Mouse (Mus musculus) stomach, embryonic 14.5 days (tissue): ENCODE measurements at regions not wholly inside any gene's neighbourhood (a gene's known extent, or its start where the extent isn't known, plus 50 kb on each side); places are given as distances from the start of the nearest gene placed in this dataset.

ENCODE experiments used
- ATAC-seq: fragments of 200-750 bp; cut with Nextera tagmentation; 2 replicates; pipeline ENCODE4 v1.8.0; 2017; ENCODE audit warnings: low read depth, moderate TSS enrichment; ENCODE audit not compliant: insufficient number of reproducible peaks, insufficient read depth, low FRiP score
- H3K27ac ChIP-seq: fragments of 300-500 bp; sonication (generic); 2 replicates; pipeline ENCODE4 v1.5.1; 2014; ENCODE audit warnings: mild to moderate bottlenecking, low read length, moderate library complexity, mixed read lengths
- H3K27me3 ChIP-seq: fragments of 300-500 bp; sonication (generic); 2 replicates; pipeline ENCODE4 v1.6.1; 2014; ENCODE audit warnings: low read length, control low read depth, mixed read lengths; ENCODE audit not compliant: control insufficient read depth, insufficient read depth
- H3K36me3 ChIP-seq: fragments of 300-500 bp; sonication (generic); 2 replicates; pipeline ENCODE4 v1.6.1; 2014; ENCODE audit warnings: mild to moderate bottlenecking, control low read depth, low read length, moderate library complexity, mixed read lengths; ENCODE audit not compliant: control insufficient read depth, insufficient read depth
- H3K4me1 ChIP-seq: fragments of 300-500 bp; sonication (generic); 2 replicates; pipeline ENCODE4 v1.6.1; 2014; ENCODE audit warnings: low read length, control low read depth, mixed read lengths; ENCODE audit not compliant: control insufficient read depth, insufficient read depth
- H3K4me2 ChIP-seq: fragments of 300-500 bp; sonication (generic); replicated peaks from 2 replicates; pipeline ENCODE4 v1.6.1; 2014; ENCODE audit warnings: low read depth, low read length, control low read depth
- H3K4me3 ChIP-seq: fragments of 300-500 bp; sonication (generic); 2 replicates; pipeline ENCODE4 v1.5.1; 2014; ENCODE audit warnings: low read depth, low read length, control low read depth
- H3K9ac ChIP-seq: fragments of 300-500 bp; sonication (generic); replicated peaks from 2 replicates; pipeline ENCODE4 v1.6.1; 2014; ENCODE audit warnings: low read depth, mild to moderate bottlenecking, control low read depth, low read length, moderate library complexity, mixed read lengths
- H3K9me3 ChIP-seq: fragments of 300-500 bp; sonication (generic); 2 replicates; pipeline ENCODE4 v1.6.1; 2016; ENCODE audit warnings: low read depth, low read length, control low read depth; ENCODE audit not compliant: control insufficient read depth
- WGBS: fragments of 180-500 bp; shearing (Covaris S2); extraction: QIAGEN DNeasy Blood & Tissue Kit; methylation state at CpG from one replicate; pipeline ENCODE4 v1.1.7; 2014; 5-methylcytosine and 5-hydroxymethylcytosine counted together

DNA sequence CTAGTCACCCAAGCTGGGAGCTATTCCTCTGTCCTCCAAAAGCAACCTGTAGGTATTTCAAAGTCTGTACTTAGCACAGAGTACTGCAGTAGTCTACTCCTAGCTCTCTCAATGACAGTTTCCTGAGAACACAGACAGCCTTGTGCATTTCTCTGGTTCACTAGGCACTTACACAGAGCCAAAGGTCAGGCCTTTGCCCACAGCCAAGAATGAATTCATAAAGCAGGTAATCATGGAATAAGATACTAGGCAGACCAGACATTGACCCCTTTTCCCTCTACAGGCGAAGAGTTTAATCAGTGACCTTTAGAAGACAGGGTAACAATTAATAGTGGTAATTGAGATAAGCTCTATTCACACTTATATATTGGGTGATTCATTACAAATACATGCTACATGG lies 233.8 kb upstream of the Gm26657 start:
- Histone ChIP-seq H3K9me3 (no peaks in the 10 kb centered on the region), H3K36me3 (no peaks in the 10 kb centered on the region), H3K4me2 (no peak overlapping the region), H3K4me1 (no peaks in the 10 kb centered on the region), H3K27ac (no peak overlapping the region), H3K27me3 (no peaks in the 10 kb centered on the region), H3K4me3 (no peak overlapping the region), H3K9ac (no peak overlapping the region)
- no peak for ATAC-seq
- 70% methylated on average over 1 of the region's 1 CpGs for WGBS

DNA sequence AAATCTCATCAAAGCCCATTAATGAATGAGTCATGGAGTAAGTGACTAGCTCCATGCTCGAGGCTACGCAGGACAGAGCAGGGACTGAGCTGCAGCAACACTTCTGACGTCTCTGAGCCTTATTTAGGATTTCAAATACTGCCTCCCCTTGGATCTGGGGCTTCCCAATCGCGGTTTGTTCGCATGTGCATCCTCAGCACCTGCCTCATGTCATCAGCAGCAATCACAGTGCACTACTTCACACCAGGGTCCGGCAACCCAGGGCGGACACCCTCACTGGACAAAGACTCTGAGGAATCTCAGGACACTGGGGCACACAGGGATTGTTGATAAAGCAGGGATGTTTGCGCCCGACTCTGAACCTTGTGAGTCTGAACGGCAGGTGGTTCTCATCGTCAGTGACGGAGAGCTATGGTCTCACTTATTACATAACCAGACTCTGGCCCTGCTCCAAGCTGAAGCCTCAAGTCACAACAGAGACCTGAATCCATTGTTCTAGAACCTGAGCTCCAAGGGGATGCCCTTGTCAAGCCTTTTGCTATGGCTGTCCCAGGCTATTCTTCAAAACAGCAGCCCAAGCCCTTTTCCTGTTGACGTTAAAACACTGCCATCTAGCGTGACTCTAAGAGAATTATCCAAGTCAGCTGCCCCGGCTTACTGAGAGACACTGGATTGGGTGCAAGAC lies 247.2 kb upstream of the Gm26657 start:
- Histone ChIP-seq H3K9me3 (no peaks in the 10 kb centered on the region), H3K36me3 (no peaks in the 10 kb centered on the region), H3K27ac (no peak overlapping the region), H3K27me3 (no peaks in the 10 kb centered on the region), H3K4me3 (no peak overlapping the region), H3K9ac (no peak overlapping the region), H3K4me2 (0 out of 2 replicates have a peak overlapping the region, but pooled peaks have one; percentile 10), H3K4me1 (no peaks in the 10 kb centered on the region)
- WGBS = 25% methylated on average over 16 of the region's 16 CpGs
- ATAC-seq = peak; percentile 42; the same call in 1 of the 2 replicates

DNA sequence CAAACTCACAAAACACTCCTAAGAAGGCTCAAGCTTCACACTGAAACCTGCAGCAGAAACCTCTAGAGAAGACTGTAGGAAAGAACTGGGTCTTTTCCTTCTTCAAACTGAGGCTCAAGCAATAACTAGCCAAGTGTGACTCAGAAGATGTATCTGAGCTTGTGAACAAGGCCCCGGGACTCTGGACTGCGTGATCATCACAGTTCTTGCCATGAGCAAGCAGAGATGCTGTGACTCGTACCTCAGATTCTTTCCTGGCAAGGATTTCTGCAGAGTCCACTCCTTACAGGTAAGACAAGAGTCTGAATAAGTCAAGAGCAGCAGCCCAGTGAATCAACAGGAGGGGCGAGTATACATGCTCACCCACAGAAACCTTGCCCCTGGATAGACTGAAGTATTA lies 250.5 kb upstream of the Gm26657 start:
- no peaks in the 10 kb centered on the region for H3K4me1 ChIP-seq
- H3K4me3 ChIP-seq = no peak overlapping the region
- 88% methylated on average over 4 of the region's 4 CpGs for WGBS
- H3K9me3 ChIP-seq = no peaks in the 10 kb centered on the region
- H3K4me2 ChIP-seq = no peak overlapping the region
- H3K27me3 ChIP-seq = no peaks in the 10 kb centered on the region
- H3K27ac ChIP-seq = no peak overlapping the region
- no peak for ATAC-seq
- H3K9ac ChIP-seq = no peak overlapping the region
- no peaks in the 10 kb centered on the region for H3K36me3 ChIP-seq

DNA sequence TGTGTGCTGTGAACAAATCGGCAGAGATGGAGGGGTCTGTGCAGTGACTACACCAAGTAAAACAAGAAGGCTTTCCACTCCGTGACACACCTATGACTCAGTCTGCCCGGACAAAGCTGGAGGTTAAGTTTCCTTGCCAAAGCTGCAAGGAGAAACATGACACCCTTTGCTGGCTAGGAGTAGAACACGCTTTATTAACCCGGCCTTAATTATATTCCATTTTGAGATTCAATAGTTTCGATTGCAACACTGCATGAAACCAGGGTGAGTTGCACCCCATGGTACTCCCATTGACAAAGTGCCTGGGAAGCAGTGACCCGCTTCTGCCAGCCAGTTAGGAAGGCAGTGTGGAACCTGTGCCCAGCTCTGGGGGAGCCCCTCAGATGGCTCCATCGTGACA lies 256.2 kb upstream of the Gm26657 start:
- no peaks in the 10 kb centered on the region for H3K4me1 ChIP-seq
- H3K9me3 ChIP-seq = no peaks in the 10 kb centered on the region
- 85% methylated on average over 8 of the region's 8 CpGs for WGBS
- H3K27ac ChIP-seq = no peak overlapping the region
- H3K4me2 ChIP-seq = no peak overlapping the region
- ATAC-seq = no peak
- H3K27me3 ChIP-seq = no peaks in the 10 kb centered on the region
- H3K9ac ChIP-seq = no peak overlapping the region
- H3K4me3 ChIP-seq = no peak overlapping the region
- no peaks in the 10 kb centered on the region for H3K36me3 ChIP-seq

DNA sequence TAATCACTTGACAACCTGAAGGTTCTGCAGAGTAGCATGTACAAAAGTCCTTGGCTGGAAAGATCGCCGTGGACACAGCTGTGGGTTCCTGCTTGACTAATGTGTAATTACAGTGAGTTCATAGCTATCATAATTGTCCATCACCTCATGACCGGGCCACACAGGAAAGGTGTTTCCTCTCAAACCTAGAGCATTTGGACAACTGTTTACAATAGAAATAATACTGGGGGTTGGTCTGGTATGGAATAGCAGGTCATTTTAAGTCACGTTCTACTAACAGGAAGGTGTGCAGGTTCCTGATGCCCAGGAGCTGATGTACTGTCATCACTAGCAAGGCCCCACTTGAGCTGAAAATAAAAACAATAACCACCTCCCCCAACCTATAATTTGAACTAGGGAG lies 283.1 kb upstream of the Gm26657 start:
- Histone ChIP-seq H3K9me3 (no peaks in the 10 kb centered on the region), H3K4me2 (no peak overlapping the region), H3K36me3 (no peaks in the 10 kb centered on the region), H3K4me3 (no peak overlapping the region), H3K27ac (no peak overlapping the region), H3K9ac (no peak overlapping the region), H3K27me3 (no peaks in the 10 kb centered on the region), H3K4me1 (no peaks in the 10 kb centered on the region)
- ATAC-seq = no peak
- 72% methylated on average over 4 of the region's 4 CpGs for WGBS

DNA sequence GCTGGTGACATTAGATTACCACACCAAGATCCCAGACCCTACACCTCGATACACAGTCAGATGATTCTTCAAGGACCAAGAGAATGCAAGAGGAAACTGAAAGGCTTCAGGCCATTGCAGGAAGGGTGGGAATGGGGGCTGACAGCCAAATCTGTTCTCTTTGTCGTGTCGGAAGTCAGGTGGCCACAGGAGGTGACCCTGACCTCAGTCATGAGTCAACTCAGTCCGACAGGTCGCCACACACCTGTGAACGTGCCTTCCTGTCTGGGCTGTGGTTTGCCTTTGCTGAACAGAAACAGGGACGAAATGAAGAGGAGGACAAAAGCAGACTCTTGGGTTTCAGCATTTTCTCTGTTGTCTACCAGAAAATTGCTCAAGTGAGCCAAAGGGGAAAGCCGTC lies 318.3 kb upstream of the Gm26657 start:
- no peak overlapping the region for H3K9ac ChIP-seq
- no peak overlapping the region for H3K27ac ChIP-seq
- 47% methylated on average over 8 of the region's 8 CpGs for WGBS
- no peaks in the 10 kb centered on the region for H3K9me3 ChIP-seq
- no peaks in the 10 kb centered on the region for H3K27me3 ChIP-seq
- H3K4me1 ChIP-seq = no peaks in the 10 kb centered on the region
- H3K4me2 ChIP-seq = no peak overlapping the region
- no peaks in the 10 kb centered on the region for H3K36me3 ChIP-seq
- no peak overlapping the region for H3K4me3 ChIP-seq
- ATAC-seq = no peak

DNA sequence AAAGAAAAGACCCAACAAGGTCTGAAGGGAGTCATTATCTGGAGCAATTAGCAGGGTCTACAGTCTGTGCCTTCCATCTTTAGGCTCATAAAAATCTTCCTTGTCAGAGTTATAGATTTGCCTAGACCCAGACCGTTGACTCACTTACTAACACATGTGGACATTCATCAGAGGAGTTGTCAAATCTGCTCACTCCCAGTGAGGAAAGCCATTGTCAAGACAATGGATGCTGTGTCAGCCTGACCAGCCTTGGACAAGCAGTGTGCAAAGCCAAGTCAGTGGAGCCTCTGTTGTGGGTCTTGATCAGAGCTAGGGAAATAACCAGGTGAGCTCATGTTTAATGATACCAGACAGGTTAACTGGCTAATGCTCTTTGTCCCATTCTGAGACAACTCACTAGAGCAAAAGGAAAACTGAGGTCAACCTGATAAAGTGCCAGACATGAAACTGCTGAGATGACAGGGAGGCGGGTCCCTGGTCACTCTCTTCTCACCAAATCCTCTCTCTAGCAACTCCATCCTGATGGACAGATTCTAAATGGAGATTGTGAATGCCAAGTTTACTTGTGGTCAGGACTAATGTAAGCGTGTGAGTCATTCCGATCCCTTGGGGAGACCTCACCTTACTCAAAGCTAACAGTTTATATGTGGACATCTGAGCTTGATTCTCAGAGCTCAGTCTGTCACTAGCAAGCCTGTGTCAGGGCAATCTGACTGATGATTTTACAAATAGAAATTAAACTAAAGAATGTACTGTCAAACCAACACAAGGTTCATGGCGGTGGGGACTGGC lies 320.6 kb upstream of the Gm26657 start:
- H3K4me3 ChIP-seq = no peak overlapping the region
- WGBS = 69% methylated on average over 5 of the region's 5 CpGs
- H3K9ac ChIP-seq = no peak overlapping the region
- H3K4me2 ChIP-seq = no peak overlapping the region
- no peak overlapping the region for H3K27ac ChIP-seq
- no peaks in the 10 kb centered on the region for H3K36me3 ChIP-seq
- no peaks in the 10 kb centered on the region for H3K27me3 ChIP-seq
- no peaks in the 10 kb centered on the region for H3K9me3 ChIP-seq
- no peaks in the 10 kb centered on the region for H3K4me1 ChIP-seq
- no peak for ATAC-seq

DNA sequence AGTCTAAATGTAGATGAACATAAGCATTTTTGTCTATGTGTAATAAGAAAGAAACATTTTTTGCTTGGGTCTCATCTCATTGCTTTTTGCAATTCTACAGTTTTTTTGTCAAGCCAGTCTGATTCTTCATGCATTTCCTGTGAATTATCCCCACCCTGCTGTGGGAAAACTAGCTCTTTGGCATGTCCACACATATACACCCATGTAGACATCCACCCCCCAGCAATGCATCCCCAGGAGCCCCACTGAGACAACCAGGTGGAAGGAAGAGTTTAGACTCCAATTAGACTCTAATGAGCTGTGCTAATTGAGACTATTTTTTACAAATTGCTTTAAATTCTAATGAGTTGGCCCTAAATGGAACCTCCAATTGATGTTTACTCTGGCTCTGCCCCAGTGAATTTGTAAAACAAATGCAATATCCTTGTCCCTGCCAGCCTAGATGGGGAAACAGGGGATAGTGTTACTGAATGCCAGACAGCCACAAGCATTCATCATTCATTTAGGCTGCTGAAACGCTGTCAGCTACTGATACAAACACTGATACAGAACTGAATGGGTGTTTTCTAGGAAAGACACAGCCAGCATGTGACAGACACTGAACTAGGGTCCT lies 328.7 kb upstream of the Gm26657 start:
- no peak for ATAC-seq
- Histone ChIP-seq H3K4me2 (no peak overlapping the region), H3K27me3 (no peaks in the 10 kb centered on the region), H3K27ac (no peak overlapping the region), H3K9ac (no peak overlapping the region), H3K9me3 (no peaks in the 10 kb centered on the region), H3K4me3 (no peak overlapping the region), H3K4me1 (no peaks in the 10 kb centered on the region), H3K36me3 (no peaks in the 10 kb centered on the region)
- WGBS = 17% methylated on average over 1 of the region's 1 CpGs
